Mouse (Mus musculus): ENCODE measurements around the gene Zfp526.

GRCm38 (mm10) chr7:25248018-25248647 is 26.9 kb downstream of the Zfp526 start:
- TF ChIP-seq CTCF (IDR thresholded peaks at IDR 0.05; ENCODE audit: control insufficient read depth, insufficient read depth, insufficient read length) (no peak), USF1 (IDR thresholded peaks at IDR 0.05; ENCODE audit: low read depth) (no peak), CEBPB (IDR thresholded peaks at IDR 0.05; ENCODE audit: low read depth) (no peak)
